Mouse (Mus musculus) brain, embryonic 18.5 days (tissue): Measurements from ENCODE around the gene BC147527.
"Not testable (repeated sequence)": the region's sequence is repeated elsewhere in the genome, so short reads cannot be mapped to it uniquely, and the experiment has no call there.

Experiments used
- DNase-seq: peaks from one replicate; pipeline ENCODE4 v3.0.0-alpha.2; 2012; ENCODE audit warnings: low read depth, low spot score

Gene BC147527

DNA sequence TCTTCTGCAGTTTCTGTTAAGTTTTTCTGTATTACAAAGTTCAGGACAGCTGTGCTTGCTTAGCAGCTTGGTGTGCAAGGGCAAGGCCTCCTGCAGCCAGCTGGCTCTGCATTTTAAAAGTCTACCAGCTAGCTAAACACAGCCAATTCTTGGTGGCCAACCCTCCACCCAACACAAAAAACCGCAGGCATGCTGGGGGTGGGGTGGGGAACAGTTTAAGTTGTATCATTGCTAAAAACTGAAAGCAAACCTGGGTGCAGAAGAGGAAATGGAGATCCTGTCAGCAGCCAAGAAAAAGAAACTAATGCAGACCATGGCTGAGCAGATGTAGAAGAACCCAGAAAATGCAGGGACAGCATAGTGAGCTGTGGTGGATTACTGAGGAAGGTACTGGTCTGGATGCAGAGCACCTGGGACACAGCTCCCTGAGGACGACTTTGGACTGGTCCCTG is at the start of gene BC147527:
TSS of gene BC147527 (plus strand) at position 402 of the 452 bp plus-strand sequence.
- DNase-seq: no peak

DNA sequence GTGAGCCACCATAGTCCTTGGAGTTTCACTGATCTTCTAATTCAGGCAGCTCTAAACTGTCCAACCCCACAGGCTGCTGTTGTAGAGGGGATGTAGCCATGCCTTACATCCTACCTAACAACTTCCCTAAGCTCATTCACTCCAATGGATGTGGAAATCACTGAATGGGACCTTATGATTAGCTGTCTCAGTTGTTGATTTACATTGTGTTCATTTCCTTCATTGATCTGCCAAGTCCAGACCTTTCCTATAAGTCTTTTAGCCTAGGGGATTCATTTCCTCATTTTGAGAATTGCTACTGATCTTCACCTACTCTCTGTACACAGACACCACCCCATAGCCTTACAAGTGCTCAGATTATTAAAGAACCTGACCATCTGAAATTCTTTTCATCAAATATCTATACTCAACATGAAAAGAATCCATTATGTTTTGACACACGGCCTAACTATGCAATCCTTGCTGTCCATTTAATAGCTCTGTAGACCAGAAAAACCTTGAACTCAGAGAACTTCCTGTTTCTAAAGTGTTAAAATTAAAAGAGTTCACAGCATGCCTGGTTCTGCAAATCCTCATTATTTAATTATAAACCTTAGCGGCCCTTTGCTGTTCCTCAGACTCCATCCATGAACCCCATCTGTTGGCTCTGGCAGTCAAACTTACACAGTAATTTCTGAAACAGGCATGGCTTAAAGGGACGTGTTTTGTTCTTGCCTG is 48.8 kb upstream of the BC147527 start:
- not testable (repeated sequence) for DNase-seq

DNA sequence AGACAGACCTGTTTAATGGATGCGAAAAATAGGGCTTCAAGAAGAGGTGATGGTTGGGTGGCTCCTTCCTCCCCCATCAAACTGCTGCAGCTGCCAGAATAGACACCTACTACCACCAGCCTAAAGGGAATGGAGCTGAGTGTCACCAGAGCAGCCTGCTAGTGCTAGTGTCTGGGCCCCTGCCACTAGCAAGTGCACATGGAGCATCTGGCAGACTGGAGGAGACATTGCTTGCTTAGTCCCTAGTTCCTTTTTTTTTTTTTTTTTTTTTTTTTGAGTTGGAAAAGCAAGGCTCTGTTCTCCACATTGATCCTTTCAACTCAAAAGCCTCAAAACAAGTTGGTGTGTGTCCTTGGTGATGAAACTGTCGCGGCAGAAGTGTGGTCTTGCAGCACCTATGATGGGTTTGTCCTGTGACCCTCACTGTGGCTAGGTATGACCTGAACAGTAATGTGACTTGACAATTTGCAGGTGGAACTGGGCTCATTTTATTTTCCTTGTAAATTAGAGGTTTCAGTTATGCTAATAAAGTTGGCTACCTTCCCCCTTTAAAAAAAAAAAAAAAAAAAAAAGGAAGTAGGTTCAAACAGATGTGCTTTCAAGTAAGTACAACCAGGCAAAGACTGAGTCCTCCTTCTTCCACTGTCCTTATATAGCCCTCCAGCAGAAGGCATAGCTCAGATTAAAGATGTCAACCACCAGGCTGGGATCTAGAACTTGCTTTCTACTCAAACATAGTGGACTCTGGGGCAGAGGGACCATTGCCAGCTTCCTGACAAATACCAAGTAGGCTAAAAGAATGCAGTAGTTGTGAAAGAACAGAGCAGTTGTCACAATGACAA is 41.2 kb upstream of the BC147527 start:
- DNase-seq: not testable (repeated sequence)

DNA sequence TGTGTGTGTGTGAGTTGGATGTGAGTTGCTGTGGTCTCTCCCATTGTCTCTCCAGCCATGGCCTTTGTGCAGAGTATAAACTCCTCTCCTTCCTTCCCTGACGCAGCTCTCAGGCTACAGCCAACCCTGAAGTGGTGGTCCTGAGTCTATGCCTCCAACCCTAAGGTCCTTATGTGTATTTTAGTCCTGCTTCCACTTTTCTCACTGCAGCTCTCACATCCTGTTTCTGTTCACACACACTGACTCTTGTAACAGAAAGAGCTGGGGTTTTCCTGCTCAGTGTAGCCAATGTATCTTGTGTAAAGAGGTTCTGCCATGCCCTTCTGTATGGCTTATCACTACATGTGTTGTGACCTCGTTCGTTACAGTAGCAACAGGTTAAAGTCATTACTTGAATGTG is 40.5 kb upstream of the BC147527 start:
- not testable (repeated sequence) for DNase-seq

DNA sequence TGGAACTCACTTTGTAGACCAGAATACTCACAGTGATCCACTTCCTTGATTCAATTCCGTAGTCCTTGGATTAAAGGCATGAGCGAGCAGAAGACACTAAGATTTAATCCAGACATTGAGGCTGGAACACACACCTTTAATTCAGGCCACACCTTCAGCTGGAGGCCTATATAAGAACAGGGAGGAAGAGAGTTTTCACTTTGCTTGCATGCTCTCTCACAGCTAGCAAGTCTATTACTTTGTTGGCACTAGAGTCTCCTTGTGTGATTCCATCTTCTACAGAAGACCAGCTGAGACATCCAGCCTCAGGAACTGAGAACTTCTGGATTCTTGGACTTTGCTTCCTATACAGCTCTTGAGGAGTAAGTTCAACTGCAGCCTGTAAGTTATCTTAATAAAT is 37.3 kb upstream of the BC147527 start, which contains the start of gene AF067061:
TSS of gene AF067061 (plus strand) at position 245 of the 400 bp plus-strand sequence.
- not testable (repeated sequence) for DNase-seq

DNA sequence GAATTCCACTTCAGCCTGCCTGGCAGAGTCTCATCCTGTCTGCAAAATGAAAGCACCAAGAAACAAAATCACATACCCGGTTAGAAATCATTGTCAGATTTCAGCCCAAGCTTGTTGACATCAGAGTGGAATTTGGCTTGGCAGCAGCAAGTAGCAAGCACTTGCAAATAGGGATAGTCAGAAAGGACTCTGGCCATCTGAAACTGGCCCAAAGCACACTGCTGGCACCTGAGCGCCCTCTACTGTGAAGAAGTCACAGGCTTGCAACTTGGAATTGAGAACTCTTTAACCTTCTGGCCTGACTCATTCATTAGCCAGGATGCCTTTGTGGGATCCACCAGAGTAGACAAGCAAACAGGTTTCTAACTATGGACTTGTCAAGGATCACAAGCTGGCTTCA is 22.4 kb upstream of the BC147527 start:
- not testable (repeated sequence) for DNase-seq

DNA sequence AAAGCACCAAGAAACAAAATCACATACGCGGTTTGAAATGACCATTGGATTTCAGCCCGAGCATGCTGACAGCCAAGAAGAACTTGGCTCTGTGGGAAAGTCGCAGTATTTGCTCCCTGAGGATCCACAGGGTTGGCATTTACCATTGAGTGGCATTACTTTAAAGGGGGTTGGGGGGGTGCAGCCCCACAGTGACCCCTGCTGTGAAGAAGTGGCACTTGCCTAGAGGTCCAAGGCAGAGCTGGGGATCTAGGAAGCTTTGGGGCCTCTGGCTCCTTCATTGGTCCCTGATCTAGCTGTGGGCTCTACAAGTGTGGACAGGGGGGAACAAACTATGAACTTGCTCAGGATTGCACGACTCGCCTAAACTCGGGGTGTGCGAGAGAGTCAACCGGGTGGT is 21.4 kb upstream of the BC147527 start:
- no peak for DNase-seq

DNA sequence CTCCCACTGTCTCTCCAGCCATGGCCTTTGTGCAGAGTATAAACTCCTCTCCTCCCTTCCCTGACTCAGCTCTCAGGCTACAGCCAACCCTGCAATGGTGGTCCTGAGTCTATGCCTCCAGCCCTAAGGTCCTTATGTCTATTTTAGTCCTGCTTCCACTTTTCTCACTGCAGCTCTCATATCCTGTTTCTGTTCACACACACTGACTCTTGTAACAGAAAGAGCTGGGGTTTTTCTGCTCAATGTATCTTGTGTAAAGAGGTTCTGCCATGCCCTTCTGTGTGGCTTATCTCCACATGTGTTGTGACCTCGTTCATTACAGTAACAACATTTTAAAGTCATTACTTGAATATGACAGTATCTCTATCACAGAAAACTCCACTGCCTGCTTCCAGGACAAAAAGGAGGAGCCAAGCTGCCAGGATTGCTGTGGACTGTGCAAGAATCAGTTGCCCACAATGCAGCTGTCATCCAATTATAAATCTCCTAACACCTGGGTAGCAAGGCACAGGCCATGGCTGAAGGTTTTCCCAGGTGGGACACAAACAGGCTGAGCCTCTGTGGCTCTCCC is 783 bp upstream of the BC147527 start:
- no peak for DNase-seq

DNA sequence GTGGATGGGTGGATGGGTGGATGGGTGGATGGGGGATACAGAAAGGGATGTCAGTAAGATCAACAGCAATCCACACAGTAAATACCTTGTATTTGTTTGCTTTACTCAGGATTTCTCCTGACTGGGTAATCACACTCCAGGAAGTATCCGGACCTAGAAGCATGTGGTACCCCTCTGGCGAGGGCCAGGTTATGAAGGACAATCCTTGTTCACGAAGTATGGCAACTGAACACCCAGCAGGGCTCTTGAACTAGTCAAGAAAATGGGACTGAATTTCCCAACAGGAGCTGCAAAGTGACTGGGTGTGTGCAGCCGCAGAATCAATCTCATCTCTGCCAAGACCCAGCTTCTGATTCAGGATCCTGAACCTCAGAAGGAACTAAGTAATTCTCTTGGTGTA is 661 bp downstream of the BC147527 start:
- DNase-seq: no peak

DNA sequence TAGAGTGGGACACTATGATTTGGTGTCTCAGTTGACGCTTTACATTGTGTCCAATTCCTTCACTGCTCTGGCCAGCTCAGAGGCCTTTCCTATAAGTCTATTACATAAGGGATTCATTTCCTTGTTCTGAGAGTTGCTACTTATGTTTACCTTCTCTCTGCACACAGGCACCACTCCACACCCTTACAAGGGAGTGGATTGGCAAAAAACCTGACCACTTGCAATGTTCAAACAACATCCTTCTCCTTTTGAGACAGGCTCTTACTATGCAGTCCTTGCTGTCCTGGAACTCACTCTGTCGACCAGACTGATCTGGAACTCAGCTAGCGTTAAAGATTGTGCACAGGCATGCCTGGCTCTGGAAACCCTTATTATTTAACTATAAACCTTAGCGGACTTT is 10.6 kb downstream of the BC147527 start:
- no peak for DNase-seq

DNA sequence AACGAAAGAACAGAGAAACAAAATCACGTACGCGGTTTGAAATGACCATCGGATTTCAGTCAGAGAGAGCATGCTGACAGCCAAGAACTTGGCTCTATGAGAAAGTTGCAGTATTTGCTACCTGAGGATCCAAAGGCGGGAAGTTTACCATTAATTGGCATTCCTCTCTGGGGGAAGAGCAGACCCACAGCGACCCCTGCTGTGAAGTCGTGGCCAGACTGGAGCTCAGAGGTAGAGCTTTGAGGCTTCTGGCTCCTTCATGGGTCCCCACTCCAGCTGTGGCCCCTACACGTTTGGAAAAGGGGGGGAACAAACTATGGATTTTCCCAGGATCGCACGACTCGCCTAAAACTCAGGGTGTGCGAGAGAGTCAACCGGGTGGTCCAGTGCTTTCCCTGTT is 13.4 kb downstream of the BC147527 start:
- no peak for DNase-seq

DNA sequence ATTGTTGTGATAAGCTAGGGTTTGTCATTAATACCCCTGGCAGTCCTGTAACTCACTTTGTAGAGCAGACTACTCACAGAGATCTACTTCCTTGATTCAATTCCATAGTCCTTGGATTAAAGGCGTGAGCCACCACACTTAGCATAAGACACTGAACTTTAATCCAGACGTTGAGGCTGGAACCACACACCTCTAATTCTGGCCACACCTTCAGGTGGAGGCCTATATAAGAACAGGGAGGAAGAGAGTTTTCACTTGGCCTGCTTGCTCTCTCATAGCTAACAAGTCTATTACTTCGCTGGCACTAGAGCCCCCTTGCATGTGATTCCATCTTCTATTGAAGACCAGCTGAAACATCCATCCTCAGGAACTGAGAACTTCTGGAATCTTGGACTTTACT is 16.4 kb downstream of the BC147527 start, which contains the start of gene Tcstv3:
TSS of gene Tcstv3 (plus strand) at position 301 of the 400 bp plus-strand sequence.
- not testable (repeated sequence) for DNase-seq

DNA sequence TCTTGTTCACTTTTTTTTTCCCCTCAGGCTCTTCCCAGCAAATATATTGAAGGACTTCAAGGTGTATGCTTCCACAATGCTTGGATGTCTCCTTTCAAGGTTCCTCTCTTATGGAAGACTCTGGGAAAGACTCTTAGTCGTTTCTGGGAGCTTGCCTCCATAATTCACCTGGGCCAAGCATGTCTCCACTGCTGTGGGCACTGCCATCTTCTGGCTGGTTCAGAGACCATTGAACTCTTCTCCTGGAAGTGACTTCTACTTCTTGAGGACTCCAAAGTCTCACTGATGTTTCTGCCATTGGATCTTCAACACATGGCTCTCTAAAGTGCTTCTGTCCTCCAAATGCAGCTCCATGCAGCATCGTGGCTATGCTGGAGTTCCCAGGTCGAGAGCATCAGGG is 20.0 kb downstream of the BC147527 start:
- DNase-seq: no peak

DNA sequence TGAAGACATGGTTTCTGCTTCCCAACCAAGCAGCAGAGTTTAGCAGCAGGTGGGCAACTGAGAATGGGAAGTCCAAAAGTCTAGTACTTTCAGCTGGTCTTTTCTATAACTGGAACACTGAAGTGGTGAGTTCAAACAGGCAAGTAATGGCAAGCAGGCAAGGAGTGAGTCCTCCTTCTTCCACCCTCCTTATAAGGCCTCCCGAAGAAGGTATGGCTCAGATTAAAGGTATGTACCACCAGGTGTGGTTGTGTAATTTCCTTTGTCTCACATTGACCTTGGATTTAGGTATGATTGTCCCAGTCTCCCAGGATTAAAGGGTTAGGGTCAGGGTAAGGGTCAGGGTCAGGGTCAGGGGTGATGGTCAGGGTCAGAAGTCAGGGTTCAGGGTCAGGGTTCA is 20.5 kb downstream of the BC147527 start:
- DNase-seq: no peak
